Mouse (Mus musculus): ENCODE measurements at regions not wholly inside any gene's neighbourhood (a gene's known extent, or its start where the extent isn't known, plus 50 kb on each side); places are given as distances from the start of the nearest gene placed in this dataset.

DNA sequence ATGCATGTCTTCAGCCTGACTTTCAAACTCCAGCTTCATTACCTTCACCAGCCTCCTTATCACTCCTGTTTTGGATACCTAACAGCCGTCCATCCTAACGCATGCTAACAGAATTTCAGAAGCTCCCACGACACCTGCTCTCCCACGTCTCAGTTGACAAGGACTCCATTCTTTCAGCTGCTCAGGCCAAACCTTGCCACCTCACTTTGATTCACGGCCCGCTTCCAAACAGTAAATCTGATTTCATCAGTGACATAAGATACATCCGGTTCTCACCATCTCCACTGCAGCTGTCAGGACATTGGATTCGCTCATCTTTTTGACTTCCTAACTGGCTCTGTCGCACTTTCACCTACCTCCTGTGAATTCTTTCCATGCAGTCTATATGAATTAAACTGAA is 57.1 kb upstream of the Cd44 start:
- TF ChIP-seq CTCF (IDR thresholded peaks at IDR 0.05; ENCODE audit: borderline replicate concordance, insufficient read depth, low read length), result no peak
- no peak for TF ChIP-seq POLR2A (IDR thresholded peaks at IDR 0.05; ENCODE audit: low read depth, low read length)

Data from embryonic fibroblast, embryonic 13.5 days (primary cell).